Mouse (Mus musculus) bone marrow macrophage, adult 2 months (primary cell): ENCODE data around the gene Ppme1.

Source experiments
- CTCF ChIP-seq: IDR thresholded peaks from 2 replicates; pipeline ENCODE4 v1.5.1; 2012; ENCODE audit warnings: low read depth, mild to moderate bottlenecking, low read length, moderate library complexity
- POLR2A ChIP-seq: IDR thresholded peaks from 2 replicates; pipeline ENCODE4 v1.6.1; 2012; ENCODE audit warnings: mild to moderate bottlenecking, low read depth, low read length, borderline replicate concordance

DNA sequence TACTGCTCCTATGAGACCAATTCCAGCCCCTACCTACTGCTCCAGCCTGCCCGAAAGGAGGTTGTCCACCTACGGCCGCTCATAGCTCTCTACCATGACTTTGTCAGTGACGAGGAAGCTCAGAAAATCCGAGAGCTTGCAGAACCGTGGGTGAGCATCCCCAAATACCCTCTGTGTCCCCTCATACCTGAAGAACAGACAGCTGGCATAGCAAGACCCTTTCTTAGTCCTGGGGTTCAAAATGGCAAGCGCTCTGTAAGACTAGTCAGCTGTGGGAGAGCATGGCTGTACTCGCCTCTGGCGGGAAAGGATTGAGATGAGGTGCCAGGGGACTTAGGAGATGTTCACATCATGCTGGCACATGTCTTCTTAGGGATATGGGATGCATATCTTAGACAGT lies 66.2 kb downstream of the Ppme1 start:
- TF ChIP-seq POLR2A (no peak), CTCF (no peak)
